ENCODE assay signal across 11 mouse cellular contexts in genomic region chr4:123584720-123585093, GRCm38 (mm10).
DNase-seq lines count a peak whose midpoint lies in the region; ATAC-seq and TF ChIP-seq lines count a peak whose summit lies in the region.
"Had no signal": no experiment of that assay in that cellular context is flagged by ENCODE, and none has a peak within 500 bp of the region (broad histone marks: within the 10 kb centered on the region; RNA-seq: fewer than 3 reads in every experiment).

No protein-coding gene starts in this region.

- TF ChIP-seq CTCF in midbrain, postnatal 0 days (IDR thresholded peaks at IDR 0.05) = no peak
- no peak for TF ChIP-seq CTCF in gastrocnemius, adult 2 months (IDR thresholded peaks at IDR 0.05)

- intact Hi-C loops in gastrocnemius, adult 2 months (cut with DNase I) = loop anchor here (1.0 to 5.0 kb wide), 2 partner anchors 49 to 318 kb away; partner anchors contain the start of gene Mycbp
- intact Hi-C loops in gastrocnemius, postnatal 14 days (cut with DNase I; ENCODE audit: low total_unique reads) = loop anchor here (5.0 kb wide), 1 partner anchor 47 kb away; no protein-coding TSS in a partner anchor

- 56% methylated on average over 3 of the region's 3 CpGs for WGBS in hindbrain, embryonic 10.5 days
- 56% methylated on average over 3 of the region's 3 CpGs for WGBS in hindbrain, embryonic 11.5 days
- WGBS in midbrain, embryonic 13.5 days = 39% methylated on average over 3 of the region's 3 CpGs
- WGBS in midbrain, postnatal 0 days = 29% methylated on average over 3 of the region's 3 CpGs
- WGBS in forebrain, embryonic 13.5 days = 22% methylated on average over 3 of the region's 3 CpGs

- no peak overlapping the region for H3K9ac ChIP-seq in hindbrain, embryonic 11.5 days (ENCODE audit: low read depth, low read length)
- H3K9ac ChIP-seq in midbrain, embryonic 13.5 days (replicated peaks) = no peak overlapping the region
- H3K9ac ChIP-seq in midbrain, postnatal 0 days (replicated peaks; ENCODE audit: low read length, poor library complexity, severe bottlenecking) = no peak overlapping the region
- H3K9ac ChIP-seq in forebrain, embryonic 13.5 days = peak overlapping the region; percentile 51; the same call in 1 of the 2 replicates
- H3K9ac ChIP-seq: heart, embryonic 15.5 days; liver, embryonic 15.5 days had no signal

- peaks cover 18% of the 10 kb centered on the region for H3K4me1 ChIP-seq in hindbrain, embryonic 10.5 days (replicated peaks)
- no peaks in the 10 kb centered on the region for H3K4me1 ChIP-seq in hindbrain, embryonic 11.5 days (replicated peaks; ENCODE audit: control insufficient read depth, insufficient read depth, low read length)
- H3K4me1 ChIP-seq in midbrain, embryonic 13.5 days (replicated peaks) = peaks cover 26% of the 10 kb centered on the region
- H3K4me1 ChIP-seq in midbrain, postnatal 0 days (ENCODE audit: insufficient read depth, low read length) = no peaks in the 10 kb centered on the region
- peaks cover 31% of the 10 kb centered on the region for H3K4me1 ChIP-seq in forebrain, embryonic 13.5 days

- no peak overlapping the region for H3K4me2 ChIP-seq in hindbrain, embryonic 11.5 days (replicated peaks; ENCODE audit: low read depth, low read length)
- no peak overlapping the region for H3K4me2 ChIP-seq in midbrain, embryonic 13.5 days (replicated peaks)
- H3K4me2 ChIP-seq in midbrain, postnatal 0 days (ENCODE audit: low read depth, low read length, poor library complexity, severe bottlenecking) = no peak overlapping the region
- H3K4me2 ChIP-seq in forebrain, embryonic 13.5 days = 0 out of 2 replicates have a peak overlapping the region, but pooled peaks have one; percentile 12
- H3K4me2 ChIP-seq: heart, embryonic 15.5 days; liver, embryonic 15.5 days had no signal

- no peak for DNase-seq in hindbrain, embryonic 10.5 days (ENCODE audit: low spot score)
- no peak for DNase-seq in hindbrain, embryonic 11.5 days (ENCODE audit: low spot score)
- DNase-seq in midbrain, postnatal 0 days (ENCODE audit: low spot score) = no peak
- DNase-seq in gastrocnemius, adult 2 months = no peak
- no peak for DNase-seq in gastrocnemius, postnatal 14 days
- DNase-seq: cerebellum, adult 9-10 months had no signal

- no peak overlapping the region for H3K4me3 ChIP-seq in hindbrain, embryonic 10.5 days
- H3K4me3 ChIP-seq in hindbrain, embryonic 11.5 days (ENCODE audit: low read depth, low read length) = no peak overlapping the region
- H3K4me3 ChIP-seq in midbrain, embryonic 13.5 days (replicated peaks) = no peak overlapping the region
- H3K4me3 ChIP-seq in midbrain, postnatal 0 days (ENCODE audit: low read depth, low read length) = no peak overlapping the region
- no peak overlapping the region for H3K4me3 ChIP-seq in forebrain, embryonic 13.5 days
- no peak overlapping the region for H3K4me3 ChIP-seq in gastrocnemius, adult 2 months
- H3K4me3 ChIP-seq: heart, embryonic 15.5 days; liver, embryonic 15.5 days had no signal

- H3K27ac ChIP-seq in hindbrain, embryonic 10.5 days = peak overlapping the region; percentile 41; the same call in 1 of the 2 replicates
- H3K27ac ChIP-seq in hindbrain, embryonic 11.5 days (ENCODE audit: low read depth, low read length) = no peak overlapping the region
- peak overlapping the region; percentile 72 for H3K27ac ChIP-seq in midbrain, embryonic 13.5 days
- no peak overlapping the region for H3K27ac ChIP-seq in midbrain, postnatal 0 days (ENCODE audit: low read depth, low read length)
- H3K27ac ChIP-seq in forebrain, embryonic 13.5 days = peak overlapping the region; percentile 80
- no peak overlapping the region for H3K27ac ChIP-seq in gastrocnemius, adult 2 months
- H3K27ac ChIP-seq: heart, embryonic 15.5 days; liver, embryonic 15.5 days had no signal

- H3K9me3 ChIP-seq in hindbrain, embryonic 10.5 days = no peaks in the 10 kb centered on the region
- H3K9me3 ChIP-seq in hindbrain, embryonic 11.5 days (ENCODE audit: control insufficient read depth, low read length) = no peaks in the 10 kb centered on the region
- no peaks in the 10 kb centered on the region for H3K9me3 ChIP-seq in midbrain, embryonic 13.5 days
- no peaks in the 10 kb centered on the region for H3K9me3 ChIP-seq in midbrain, postnatal 0 days (ENCODE audit: low read length)
- H3K9me3 ChIP-seq in forebrain, embryonic 13.5 days (replicated peaks) = no peaks in the 10 kb centered on the region
- H3K9me3 ChIP-seq: heart, embryonic 15.5 days; liver, embryonic 15.5 days had no signal

- no peaks in the 10 kb centered on the region for H3K27me3 ChIP-seq in hindbrain, embryonic 10.5 days (ENCODE audit: insufficient read depth, poor library complexity, severe bottlenecking)
- no peaks in the 10 kb centered on the region for H3K27me3 ChIP-seq in hindbrain, embryonic 11.5 days (ENCODE audit: control insufficient read depth, insufficient read depth, low read length)
- no peaks in the 10 kb centered on the region for H3K27me3 ChIP-seq in midbrain, embryonic 13.5 days
- H3K27me3 ChIP-seq in midbrain, postnatal 0 days (ENCODE audit: insufficient read depth, low read length) = no peaks in the 10 kb centered on the region
- H3K27me3 ChIP-seq in forebrain, embryonic 13.5 days = no peaks in the 10 kb centered on the region
- H3K27me3 ChIP-seq: heart, embryonic 15.5 days; liver, embryonic 15.5 days had no signal

- H3K36me3 ChIP-seq in hindbrain, embryonic 10.5 days = no peaks in the 10 kb centered on the region
- H3K36me3 ChIP-seq in hindbrain, embryonic 11.5 days (ENCODE audit: control insufficient read depth, insufficient read depth, low read length) = no peaks in the 10 kb centered on the region
- no peaks in the 10 kb centered on the region for H3K36me3 ChIP-seq in midbrain, embryonic 13.5 days
- no peaks in the 10 kb centered on the region for H3K36me3 ChIP-seq in midbrain, postnatal 0 days (ENCODE audit: insufficient read depth, low read length)
- no peaks in the 10 kb centered on the region for H3K36me3 ChIP-seq in forebrain, embryonic 13.5 days (ENCODE audit: poor library complexity, severe bottlenecking)
- H3K36me3 ChIP-seq: heart, embryonic 15.5 days; liver, embryonic 15.5 days had no signal

- no peak for ATAC-seq in hindbrain, embryonic 11.5 days (ENCODE audit: low FRiP score)
- no peak for ATAC-seq in midbrain, embryonic 13.5 days
- no peak for ATAC-seq in midbrain, postnatal 0 days (ENCODE audit: low FRiP score)
- peak; percentile 43; the same call in 1 of the 2 replicates for ATAC-seq in forebrain, embryonic 13.5 days
- 0 out of 2 replicates have a peak, but pooled peaks have one; percentile 7 for ATAC-seq in megakaryocyte-erythroid progenitor cell, adult 5-6 weeks (replicated peaks; ENCODE audit: low FRiP score, low TSS enrichment, poor library complexity, severe bottlenecking)

Comparison
In these comparisons a context has a peak if more than half of its experiments do, and no peak if none do; other contexts are left out.
1. H3K27ac ChIP-seq: peak in hindbrain, embryonic 10.5 days (single experiment), midbrain, embryonic 13.5 days (single experiment) and forebrain, embryonic 13.5 days (single experiment); none in hindbrain, embryonic 11.5 days (single experiment), midbrain, postnatal 0 days (single experiment) and gastrocnemius, adult 2 months (single experiment).
2. ATAC-seq: peak in forebrain, embryonic 13.5 days (single experiment) and megakaryocyte-erythroid progenitor cell, adult 5-6 weeks (single experiment); none in hindbrain, embryonic 11.5 days (single experiment), midbrain, embryonic 13.5 days (single experiment) and midbrain, postnatal 0 days (single experiment).